Mouse (Mus musculus) limb, embryonic 12.5 days (tissue): ENCODE measurements around the gene Pdcd6ip. TPM values are rescaled to one million over a fixed set of nuclear protein-coding genes. Genes with fewer than 3 reads are reported as not detected.

ENCODE experiments used
- ATAC-seq: fragments of 200-750 bp; cut with Nextera tagmentation; 2 replicates; pipeline ENCODE4 v1.8.0; 2017; ENCODE audit warnings: low read depth, moderate TSS enrichment; ENCODE audit not compliant: insufficient number of reproducible peaks, insufficient read depth, low FRiP score, low TSS enrichment
- H3K27ac ChIP-seq: fragments of 300-500 bp; sonication (generic); 2 replicates; pipeline ENCODE4 v1.5.1; 2016; ENCODE audit warnings: mild to moderate bottlenecking, moderate library complexity
- H3K27me3 ChIP-seq: fragments of 300-500 bp; sonication (generic); 2 replicates; pipeline ENCODE4 v1.6.1; 2016; ENCODE audit warnings: mild to moderate bottlenecking, moderate library complexity
- H3K36me3 ChIP-seq: fragments of 300-500 bp; sonication (generic); 2 replicates; pipeline ENCODE4 v1.6.1; 2016; ENCODE audit warnings: mild to moderate bottlenecking, moderate library complexity
- H3K4me1 ChIP-seq: fragments of 300-500 bp; sonication (generic); replicated peaks from 2 replicates; pipeline ENCODE4 v1.6.1; 2016
- H3K4me2 ChIP-seq: fragments of 300-500 bp; sonication (generic); 2 replicates; pipeline ENCODE4 v1.6.1; 2016; ENCODE audit warnings: mild to moderate bottlenecking, moderate library complexity
- H3K4me3 ChIP-seq: fragments of 300-500 bp; sonication (generic); replicated peaks from 2 replicates; pipeline ENCODE4 v1.5.1; 2016; ENCODE audit warnings: mild to moderate bottlenecking
- H3K9ac ChIP-seq: fragments of 300-500 bp; sonication (generic); replicated peaks from 2 replicates; pipeline ENCODE4 v1.6.1; 2016; ENCODE audit warnings: mild to moderate bottlenecking, moderate library complexity
- H3K9me3 ChIP-seq: fragments of 300-500 bp; sonication (generic); 2 replicates; pipeline ENCODE4 v1.6.1; 2016; ENCODE audit warnings: mild to moderate bottlenecking, moderate library complexity
- WGBS: fragments of 180-500 bp; shearing (Covaris S2); methylation state at CpG from one replicate; pipeline ENCODE4 v1.1.7; 2016; 5-methylcytosine and 5-hydroxymethylcytosine counted together
- polyA plus RNA-seq: library from polyadenylated mRNA; unstranded; fragments of >200 nt; fragmentation: Nextera tagmentation; extraction: Ambion mirVana; gene quantifications from 2 replicates; pipeline ENCODE4 v1.2.1, GENCODE M21; 2016

Gene Pdcd6ip
- polyA plus RNA-seq, 1 experiment from 2014 or later, result 49.4 TPM

DNA sequence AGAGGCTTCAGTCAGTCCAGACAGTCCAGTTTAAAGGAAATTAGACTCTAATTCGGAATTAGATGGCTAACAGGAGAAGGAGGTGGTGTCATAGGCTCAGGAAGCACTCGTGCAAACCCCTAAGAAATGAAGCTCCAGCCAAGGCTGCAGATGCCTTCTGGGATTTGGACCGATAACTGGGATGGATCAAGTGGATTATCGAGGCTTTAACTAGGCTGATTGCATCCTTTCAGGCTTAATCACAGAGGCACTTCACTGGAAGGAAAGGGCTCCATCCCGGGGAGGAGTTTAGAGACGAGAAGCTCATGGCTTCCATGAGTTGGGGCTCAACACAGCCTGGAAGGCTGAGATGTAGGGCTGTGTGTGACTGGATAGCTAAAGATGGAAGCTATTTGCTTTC is 84.0 kb downstream of the Pdcd6ip start:
- no peaks in the 10 kb centered on the region for H3K4me1 ChIP-seq
- H3K4me3 ChIP-seq, result no peak overlapping the region
- no peak overlapping the region for H3K27ac ChIP-seq
- ATAC-seq, result no peak
- no peaks in the 10 kb centered on the region for H3K36me3 ChIP-seq
- whole genome bisulfite sequencing, result 76% methylated on average over 6 of the region's 6 CpGs
- H3K4me2 ChIP-seq, result no peak overlapping the region
- no peaks in the 10 kb centered on the region for H3K9me3 ChIP-seq
- H3K9ac ChIP-seq, result no peak overlapping the region
- no peaks in the 10 kb centered on the region for H3K27me3 ChIP-seq

DNA sequence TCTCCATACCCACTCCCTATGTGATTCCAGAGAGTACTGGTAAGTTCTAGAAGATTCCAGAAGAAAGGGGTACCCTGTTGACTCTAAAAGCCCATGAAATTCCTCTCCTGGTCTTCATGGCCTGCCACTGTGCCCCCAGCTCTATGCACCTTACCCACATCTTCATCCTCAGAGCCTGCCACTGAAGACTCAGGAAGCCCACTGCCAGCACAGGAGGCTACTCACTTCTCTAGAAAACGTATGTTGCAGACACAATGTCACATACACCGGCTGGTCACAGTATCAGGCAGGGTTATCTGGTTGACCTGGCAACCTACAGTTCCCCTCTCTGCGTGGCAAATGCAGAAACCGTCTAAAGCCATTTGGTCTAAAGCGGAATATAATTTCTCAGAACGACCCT is 91.0 kb downstream of the Pdcd6ip start:
- no peak for ATAC-seq
- Histone ChIP-seq H3K4me1 (no peaks in the 10 kb centered on the region), H3K4me3 (no peak overlapping the region), H3K27ac (no peak overlapping the region), H3K4me2 (no peak overlapping the region), H3K36me3 (no peaks in the 10 kb centered on the region), H3K9me3 (no peaks in the 10 kb centered on the region), H3K9ac (no peak overlapping the region), H3K27me3 (no peaks in the 10 kb centered on the region)
- 88% methylated on average over 6 of the region's 6 CpGs for WGBS

DNA sequence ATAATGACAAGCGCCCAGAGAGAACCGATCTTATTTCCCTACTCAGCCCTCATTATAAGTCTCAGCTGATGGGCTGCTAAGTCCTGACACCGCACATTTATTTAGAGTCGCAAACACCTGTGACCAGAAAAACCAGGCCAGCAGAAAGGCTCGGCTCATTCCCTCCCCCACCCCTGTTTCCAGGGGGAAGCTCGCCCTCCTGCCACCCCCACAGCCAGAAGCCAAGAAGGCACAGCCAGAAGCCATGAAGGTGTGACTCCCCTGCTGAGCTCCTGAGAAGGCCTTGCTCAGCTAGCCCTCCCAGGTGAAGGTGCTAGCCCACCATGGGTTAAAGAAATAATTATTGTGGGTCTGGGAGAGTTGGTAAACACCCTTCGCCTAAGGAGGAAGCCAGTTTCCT is 97.3 kb downstream of the Pdcd6ip start:
- H3K9me3 ChIP-seq, result no peaks in the 10 kb centered on the region
- no peaks in the 10 kb centered on the region for H3K27me3 ChIP-seq
- H3K4me2 ChIP-seq, result no peak overlapping the region
- 0 out of 2 replicates have a peak, but pooled peaks cover 3% of the 10 kb centered on the region for H3K4me1 ChIP-seq
- H3K9ac ChIP-seq, result no peak overlapping the region
- ATAC-seq, result no peak
- WGBS, result 35% methylated on average over 7 of the region's 7 CpGs
- H3K36me3 ChIP-seq, result no peaks in the 10 kb centered on the region
- no peak overlapping the region for H3K4me3 ChIP-seq
- no peak overlapping the region for H3K27ac ChIP-seq

DNA sequence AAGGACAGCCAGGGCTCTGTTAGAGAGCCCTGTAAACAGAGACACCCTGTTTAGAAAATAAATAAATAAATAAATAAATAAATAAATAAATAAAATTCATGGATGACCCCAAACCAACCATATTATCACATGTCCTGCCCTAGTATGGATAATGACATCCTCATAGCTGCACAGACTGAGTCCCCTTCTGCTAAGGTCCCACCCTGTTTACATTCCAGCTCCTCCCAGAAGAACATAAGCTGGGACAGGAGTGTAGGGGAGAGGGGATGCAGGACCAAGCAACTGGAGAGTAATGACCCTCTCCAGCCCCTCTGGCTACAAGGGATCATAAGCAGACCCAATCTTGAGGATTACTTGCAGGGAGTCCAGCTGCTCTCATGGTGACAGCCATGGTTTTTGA is 105.9 kb downstream of the Pdcd6ip start:
- no peak for ATAC-seq
- no peak overlapping the region for H3K4me3 ChIP-seq

More for the DNA sequence above, 105.9 kb downstream of the Pdcd6ip start:
- Histone ChIP-seq H3K4me2 (no peak overlapping the region), H3K4me1 (no peaks in the 10 kb centered on the region), H3K27me3 (no peaks in the 10 kb centered on the region), H3K9ac (no peak overlapping the region), H3K9me3 (no peaks in the 10 kb centered on the region), H3K27ac (no peak overlapping the region), H3K36me3 (no peaks in the 10 kb centered on the region)

Other genes with a start within 250 kb of the Pdcd6ip start
- gene Clasp2, start 33.2 kb upstream of the Pdcd6ip start, polyA plus RNA-seq, result 35.6 and 38.1 TPM in 2 replicates
- gene Ubp1, start 222.7 kb upstream of the Pdcd6ip start, polyA plus RNA-seq, result 48.7 and 48.9 TPM in 2 replicates